Mouse (Mus musculus): Measurements from ENCODE around the gene Snx29. TPM values are rescaled to one million over a fixed set of nuclear protein-coding genes. Genes with fewer than 3 reads are reported as not detected.

The Snx29 gene
- total and polyA plus RNA-seq, 3 experiments = 1.2 to 3.2 (median 3.1) TPM

GRCm38 (mm10) chr16:11531441-11531840 is 208.7 kb downstream of the Snx29 start:
- Histone ChIP-seq H3K9me3 (replicated peaks; ENCODE audit: low read length) (no peaks in the 10 kb centered on the region), H3K9ac (ENCODE audit: insufficient read depth, low read depth) (no peak overlapping the region), H3K4me3 (replicated peaks in 1 of 3; ENCODE audit: low read depth in 2 of 3, low read length in 2 of 3, poor library complexity in 1 of 3) (no peak overlapping the region), H3K27ac (ENCODE audit: insufficient read depth, low read depth) (no peak overlapping the region), H3K36me3 (replicated peaks in 1 of 2; ENCODE audit: control insufficient read depth in 1 of 2, insufficient read depth in 1 of 2, low read length in 1 of 2) (no peaks in the 10 kb centered on the region), H3K27me3 (replicated peaks) (no peaks in the 10 kb centered on the region), H3K4me1 (ENCODE audit: control insufficient read depth in 1 of 2, insufficient read depth in 2 of 2) (peaks cover 2 to 27% of the 10 kb centered on the region in 2 experiments; a peak in 3 of 4 replicates), H3K4me2 (ENCODE audit: insufficient read depth, low read depth, poor library complexity, severe bottlenecking) (no peak overlapping the region), H3K79me2 (replicated peaks; ENCODE audit: control insufficient read depth, extremely low read depth, insufficient read depth, poor library complexity, severe bottlenecking) (no peaks in the 10 kb centered on the region)
- DNase-seq (ENCODE audit: extremely low read depth) = no peak
- in situ Hi-C loops (cut with MboI; ENCODE audit: low pct_ligation_motif_present, low pct_unique_long_range_greater_than_20kb, low sequenced_read_pairs) = loop anchor here (5.0 kb wide), 1 partner anchor 36 kb away; no protein-coding TSS in a partner anchor
- no peak for TF ChIP-seq MAZ (IDR thresholded peaks at IDR 0.05; ENCODE audit: low read depth, low read length)
- no peak for TF ChIP-seq MYC (IDR thresholded peaks at IDR 0.05; ENCODE audit: low read depth, low read length)
- no peak for TF ChIP-seq EP300 (IDR thresholded peaks at IDR 0.05; ENCODE audit: low read length)
- TF ChIP-seq ELF1 (IDR thresholded peaks at IDR 0.05; ENCODE audit: low read depth, low read length) = no peak
- no peak for TF ChIP-seq CTCF (conservative IDR thresholded peaks at IDR 0.05 in 1 of 2, IDR thresholded peaks at IDR 0.05 in 1 of 2; ENCODE audit: low read depth in 2 of 2, low read length in 2 of 2)
- TF ChIP-seq POLR2A (IDR thresholded peaks at IDR 0.05; ENCODE audit: low read depth, low read length) = no peak
- TF ChIP-seq JUN (IDR thresholded peaks at IDR 0.05; ENCODE audit: insufficient read depth, low read depth, low read length) = no peak
- TF ChIP-seq NRF1 (IDR thresholded peaks at IDR 0.05; ENCODE audit: low read depth, low read length) = no peak
- TF ChIP-seq BHLHE40 (IDR thresholded peaks at IDR 0.05; ENCODE audit: low read depth, low read length) = no peak
- no peak for TF ChIP-seq GABPA (IDR thresholded peaks at IDR 0.05; ENCODE audit: insufficient replicate concordance, low read depth, low read length)
- dilution Hi-C loops (cut with MboI; ENCODE audit: extremely low pct_ligation_motif_present, extremely low pct_unique_long_range_greater_than_20kb, low sequenced_read_pairs) = no loop called here

DNA sequence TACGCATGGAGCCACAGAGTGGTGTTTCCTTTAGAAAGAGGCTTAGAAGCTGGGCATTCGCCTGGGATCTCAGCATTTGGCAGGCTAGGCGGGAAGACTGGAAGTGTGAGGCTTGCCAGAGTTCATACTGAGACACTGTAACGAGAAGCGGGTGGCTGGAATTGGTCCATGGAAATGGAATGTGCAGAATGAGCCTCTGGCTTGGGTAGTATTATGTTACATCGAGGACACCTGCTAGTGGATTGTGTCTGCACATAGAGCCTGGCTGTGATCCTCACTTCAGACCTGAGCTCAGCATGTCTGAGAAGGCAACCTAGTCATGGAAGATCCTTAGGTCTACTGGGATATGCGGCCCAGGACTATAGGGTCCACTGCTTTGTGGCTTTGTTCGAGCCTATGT is 209.9 kb downstream of the Snx29 start:
- no peaks in the 10 kb centered on the region for H3K79me2 ChIP-seq (replicated peaks; ENCODE audit: control insufficient read depth, extremely low read depth, insufficient read depth, poor library complexity, severe bottlenecking)
- peaks cover 2 to 18% of the 10 kb centered on the region in 2 experiments; a peak in 3 of 4 replicates for H3K4me1 ChIP-seq (ENCODE audit: control insufficient read depth in 1 of 2, insufficient read depth in 2 of 2)
- no peak overlapping the region for H3K4me2 ChIP-seq (ENCODE audit: insufficient read depth, low read depth, poor library complexity, severe bottlenecking)
- no peak overlapping the region for H3K9ac ChIP-seq (ENCODE audit: insufficient read depth, low read depth)
- dilution Hi-C loops (cut with MboI; ENCODE audit: extremely low pct_ligation_motif_present, extremely low pct_unique_long_range_greater_than_20kb, low sequenced_read_pairs) (no loop called here), in situ Hi-C loops (cut with MboI; ENCODE audit: low pct_ligation_motif_present, low pct_unique_long_range_greater_than_20kb, low sequenced_read_pairs) (loop anchor here (5.0 kb wide), 1 partner anchor 35 kb away; no protein-coding TSS in a partner anchor)
- H3K36me3 ChIP-seq (replicated peaks in 1 of 2; ENCODE audit: control insufficient read depth in 1 of 2, insufficient read depth in 1 of 2, low read length in 1 of 2) = no peaks in the 10 kb centered on the region
- H3K4me3 ChIP-seq (replicated peaks in 1 of 3; ENCODE audit: low read depth in 2 of 3, low read length in 2 of 3, poor library complexity in 1 of 3) = no peak overlapping the region
- no peak overlapping the region for H3K27ac ChIP-seq (ENCODE audit: insufficient read depth, low read depth)
- no peaks in the 10 kb centered on the region for H3K9me3 ChIP-seq (replicated peaks; ENCODE audit: low read length)
- no peak for DNase-seq (ENCODE audit: extremely low read depth)
- H3K27me3 ChIP-seq (replicated peaks) = no peaks in the 10 kb centered on the region
- TF ChIP-seq PAX5 (IDR thresholded peaks at IDR 0.05; ENCODE audit: low read length) = no peak
- no peak for TF ChIP-seq NRF1 (IDR thresholded peaks at IDR 0.05; ENCODE audit: low read depth, low read length)
- TF ChIP-seq EP300 (IDR thresholded peaks at IDR 0.05; ENCODE audit: low read length) = no peak
- TF ChIP-seq BHLHE40 (IDR thresholded peaks at IDR 0.05; ENCODE audit: low read depth, low read length) = no peak
- no peak for TF ChIP-seq POLR2AphosphoS2 (IDR thresholded peaks at IDR 0.05; ENCODE audit: low read depth, low read length)
- TF ChIP-seq MXI1 (IDR thresholded peaks at IDR 0.05; ENCODE audit: low read depth, low read length) = no peak
- no peak for TF ChIP-seq CHD1 (IDR thresholded peaks at IDR 0.05; ENCODE audit: low read depth, low read length)
- no peak for TF ChIP-seq NELFE (IDR thresholded peaks at IDR 0.05; ENCODE audit: low read depth, low read length)
- TF ChIP-seq HCFC1 (IDR thresholded peaks at IDR 0.05; ENCODE audit: low read depth, low read length) = no peak
- TF ChIP-seq POLR2A (IDR thresholded peaks at IDR 0.05; ENCODE audit: low read depth, low read length) = no peak
- TF ChIP-seq SMC3 (IDR thresholded peaks at IDR 0.05; ENCODE audit: low read depth, low read length) = no peak
- TF ChIP-seq IRF4 (IDR thresholded peaks at IDR 0.05; ENCODE audit: low read depth, low read length) = no peak
- TF ChIP-seq TBP (conservative IDR thresholded peaks at IDR 0.05; ENCODE audit: low read depth, low read length) = no peak
- TF ChIP-seq MYC (IDR thresholded peaks at IDR 0.05; ENCODE audit: low read depth, low read length) = no peak
- no peak for TF ChIP-seq CHD2 (IDR thresholded peaks at IDR 0.05; ENCODE audit: low read length)
- no peak for TF ChIP-seq GABPA (IDR thresholded peaks at IDR 0.05; ENCODE audit: insufficient replicate concordance, low read depth, low read length)
- no peak for TF ChIP-seq USF2 (conservative IDR thresholded peaks at IDR 0.05; ENCODE audit: low read depth, low read length)

Measured in CH12.LX (cell line).